Mouse (Mus musculus) central nervous system, embryonic 18 days (tissue): Measurements from ENCODE around the gene Haus6. TPM values are rescaled to one million over a fixed set of nuclear protein-coding genes. Genes with fewer than 3 reads are reported as not detected.

ENCODE experiments used
- polyA plus RNA-seq: library from polyadenylated mRNA; depleted of rRNA; stranded (reverse); fragments of >200 nt; gene quantifications from 2 replicates; pipeline ENCODE4 v1.2.3, GENCODE M21; 2012; rRNA removed

Haus6 gene
- polyA plus RNA-seq: 5.0 and 5.2 TPM in 2 replicates

DNA sequence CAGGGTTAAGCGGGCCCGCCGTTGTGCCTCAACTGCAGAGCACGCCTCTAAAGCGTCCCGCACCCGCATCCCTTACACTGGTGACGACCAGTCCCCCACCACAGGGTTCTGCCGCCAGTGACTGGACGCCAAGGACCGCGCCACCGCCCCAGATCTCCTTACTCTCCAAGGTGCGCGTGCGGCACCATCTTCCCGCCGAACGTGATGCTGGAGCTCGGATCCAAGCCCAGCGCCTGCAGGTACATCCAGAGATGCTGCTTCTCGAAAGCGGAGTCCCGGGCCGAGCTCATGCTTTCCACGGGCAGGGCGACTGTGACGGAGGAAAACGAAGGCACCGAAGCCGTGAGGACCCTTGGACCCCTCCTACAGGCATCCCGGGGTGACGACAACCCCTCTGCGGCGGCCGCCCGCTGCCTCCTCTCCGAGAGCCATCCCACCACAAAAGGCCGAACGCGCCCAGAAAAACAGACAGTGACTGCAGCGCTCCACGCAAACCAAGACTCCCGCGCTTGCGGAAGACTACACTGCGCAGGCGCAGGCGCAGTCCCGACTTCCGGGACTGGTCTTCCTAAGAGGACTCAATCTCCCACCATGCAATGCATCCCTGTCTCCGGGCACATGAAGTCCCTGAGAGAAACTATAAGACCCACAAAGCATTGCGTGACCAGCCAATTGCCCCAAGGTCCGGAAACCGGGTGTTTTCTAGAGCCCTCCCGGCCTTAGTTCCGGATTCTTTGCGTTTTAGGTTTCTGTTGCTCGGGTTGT is at the start of gene Haus6:
Gene Haus6, minus strand, starts transcription at position 532 of the 765 bp plus-strand sequence.

DNA sequence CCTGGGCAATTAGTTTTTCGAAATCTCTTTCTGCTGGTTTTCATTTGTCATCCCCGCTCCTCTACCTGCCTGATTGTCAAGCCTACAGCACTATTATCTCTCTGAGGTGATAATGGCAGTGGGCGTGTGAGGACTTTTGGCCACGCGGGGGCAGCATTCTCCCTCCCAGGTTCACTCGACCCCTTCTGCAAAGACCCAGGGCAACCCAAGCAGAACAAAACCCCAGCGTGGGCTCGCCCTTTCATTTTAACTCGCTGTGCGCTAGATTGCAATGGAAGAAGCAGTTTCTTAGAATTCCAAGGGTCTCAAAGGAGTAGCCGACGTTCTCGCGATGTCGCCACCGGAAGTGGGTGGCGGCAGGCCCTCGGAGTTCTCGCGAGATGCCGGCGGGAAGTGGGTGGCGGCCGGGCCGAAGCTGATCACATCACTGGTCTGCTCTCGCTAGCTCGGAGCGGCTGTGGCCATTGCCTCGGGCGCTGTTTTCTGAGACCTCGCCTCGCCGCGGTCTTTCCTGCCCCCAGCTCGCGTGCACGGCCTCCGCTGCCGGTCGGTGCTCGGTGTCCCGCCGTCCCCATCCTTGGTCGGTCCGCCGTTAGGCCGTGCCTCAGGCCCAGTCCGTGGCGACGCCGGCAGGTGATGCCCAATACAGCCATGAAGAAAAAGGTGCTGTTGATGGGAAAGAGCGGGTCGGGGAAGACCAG is 36.4 kb downstream of the Haus6 start, which contains the start of gene Rraga:
Gene Rraga, plus strand, starts transcription at position 386 of the 701 bp plus-strand sequence.

DNA sequence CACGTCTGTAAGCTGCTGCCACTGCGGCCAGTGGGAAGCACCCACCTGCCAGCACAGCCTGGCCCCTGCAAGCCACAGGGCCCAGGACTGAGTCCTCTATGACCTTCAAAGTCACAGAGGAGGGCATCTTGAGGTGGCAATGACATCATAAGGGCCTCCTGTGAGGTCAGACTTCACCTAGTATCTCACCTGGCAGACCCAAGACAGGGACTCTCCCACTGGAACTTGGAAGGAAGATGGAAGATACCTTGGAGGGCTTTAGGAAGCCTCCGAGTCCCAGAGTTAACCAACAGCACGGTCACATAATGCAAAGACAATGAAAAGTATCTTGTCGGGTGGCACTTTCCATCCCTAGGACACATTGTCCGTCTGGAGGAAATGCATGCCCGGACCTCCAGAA is 53.6 kb downstream of the Haus6 start, which contains the start of gene Saxo1:
Gene Saxo1, minus strand, starts transcription at position 101 of the 400 bp plus-strand sequence.

Other genes with a start within 250 kb of the Haus6 start
- gene Saxo1, start 53.7 kb downstream of the Haus6 start, polyA plus RNA-seq: 0.04 TPM in 1 of 2 replicates, not detected in the other
- 145 and 153 TPM in 2 replicates for gene Rraga, start 36.4 kb downstream of the Haus6 start, polyA plus RNA-seq
- 39.4 and 42.1 TPM in 2 replicates for gene Plin2, start 58.0 kb upstream of the Haus6 start, polyA plus RNA-seq
- 5.6 and 5.9 TPM in 2 replicates for gene Dennd4c, start 136.5 kb upstream of the Haus6 start, polyA plus RNA-seq
- gene Rps6, start 245.4 kb upstream of the Haus6 start, polyA plus RNA-seq: 1,119 and 1,138 TPM in 2 replicates